Mouse (Mus musculus) lung, adult 2 months (tissue): Measurements from ENCODE around the gene Eva1b.

Experiments used
- CTCF ChIP-seq: fragments of 200-500 bp; IDR thresholded peaks from 2 replicates; pipeline ENCODE4 v1.5.1; 2011; ENCODE audit warnings: mild to moderate bottlenecking, low read length, control low read depth; ENCODE audit not compliant: insufficient read depth
- POLR2A ChIP-seq: fragments of 200-500 bp; IDR thresholded peaks from 2 replicates; pipeline ENCODE4 v1.6.1; 2011; ENCODE audit warnings: low read depth, mild to moderate bottlenecking, control low read depth, low read length, borderline replicate concordance; ENCODE audit errors: extremely low read depth

GRCm38 (mm10) chr4:126105131-126105783 is 42.3 kb upstream of the Eva1b start:
- no peak for TF ChIP-seq POLR2A
- no peak for TF ChIP-seq CTCF
